8 mouse cellular contexts compared by ENCODE assay signal in genomic region chr16:9280931-9281330, GRCm38 (mm10).
DNase-seq lines count a peak whose midpoint lies in the region; ATAC-seq lines count a peak whose summit lies in the region.

No protein-coding gene starts in this region.

- DNase-seq in cerebellum, adult 11-12 months: peak; percentile 5
- DNase-seq in cerebellum, postnatal 25 days: peak; percentile 6 to 25
- DNase-seq in heart, postnatal 14 days: peak; percentile 1
- peak; percentile 71 to 89 for DNase-seq in left cerebral cortex, postnatal 25 days (ENCODE audit: low spot score in 2 of 2)
- DNase-seq in right cerebral cortex, postnatal 25 days: peak; percentile 72
- DNase-seq in adipocyte (ENCODE audit: low spot score): no peak
- DNase-seq in lung, postnatal 25 days (ENCODE audit: low spot score): no peak

- intact Hi-C loops in heart, postnatal 14 days (cut with DNase I): no loop called here
- intact Hi-C loops in left cerebral cortex, postnatal 25 days (cut with DNase I): loop anchor here (5.0 kb wide), 1 partner anchor 81 kb away; no protein-coding TSS in a partner anchor

- ATAC-seq in cerebellum, adult (ENCODE audit: insufficient number of reproducible peaks, low FRiP score, low TSS enrichment): no peak

Comparison
In these comparisons a context has a peak if more than half of its experiments do, and no peak if none do; other contexts are left out.
1. DNase-seq: peak in cerebellum, adult 11-12 months (single experiment), cerebellum, postnatal 25 days (2 of 2), heart, postnatal 14 days (2 of 2), left cerebral cortex, postnatal 25 days (2 of 2) and right cerebral cortex, postnatal 25 days (single experiment); none in adipocyte (single experiment) and lung, postnatal 25 days (single experiment).